Mouse (Mus musculus) embryonic fibroblast, embryonic 13.5 days (primary cell): Measurements from ENCODE around the gene Spem2.

ENCODE experiments used
- CTCF ChIP-seq: IDR thresholded peaks from 2 replicates; pipeline ENCODE4 v1.5.1; 2011; ENCODE audit warnings: mild to moderate bottlenecking, control low read depth, low read length, moderate library complexity, borderline replicate concordance; ENCODE audit not compliant: insufficient read depth
- POLR2A ChIP-seq: IDR thresholded peaks from 2 replicates; pipeline ENCODE4 v1.6.1; 2011; ENCODE audit warnings: low read depth, mild to moderate bottlenecking, control low read depth, low read length, moderate library complexity

GRCm38 (mm10) chr11:69802648-69803105 is 15.6 kb downstream of the Spem2 start:
- peak; percentile 64; the same call in 1 of the 2 replicates for TF ChIP-seq POLR2A
- no peak for TF ChIP-seq CTCF
